Mouse (Mus musculus) liver, embryonic 14.5 days (tissue): Measurements from ENCODE around the gene Cpped1.

Experiments
- CTCF ChIP-seq: IDR thresholded peaks from 2 replicates; pipeline ENCODE4 v1.5.1; 2016; ENCODE audit warnings: antibody characterized with exemption, low read depth, control low read depth
- EP300 ChIP-seq: IDR thresholded peaks from 2 replicates; pipeline ENCODE4 v1.6.1; 2016; ENCODE audit warnings: antibody characterized with exemption, low read depth

- TF ChIP-seq CTCF: no peak
- TF ChIP-seq EP300: peak; percentile 67
Measured at GRCm38 (mm10) chr16:11782082-11782481, 127.2 kb downstream of the Cpped1 start.
